Mouse (Mus musculus): ENCODE measurements around the gene Sergef.

The Sergef gene

DNA sequence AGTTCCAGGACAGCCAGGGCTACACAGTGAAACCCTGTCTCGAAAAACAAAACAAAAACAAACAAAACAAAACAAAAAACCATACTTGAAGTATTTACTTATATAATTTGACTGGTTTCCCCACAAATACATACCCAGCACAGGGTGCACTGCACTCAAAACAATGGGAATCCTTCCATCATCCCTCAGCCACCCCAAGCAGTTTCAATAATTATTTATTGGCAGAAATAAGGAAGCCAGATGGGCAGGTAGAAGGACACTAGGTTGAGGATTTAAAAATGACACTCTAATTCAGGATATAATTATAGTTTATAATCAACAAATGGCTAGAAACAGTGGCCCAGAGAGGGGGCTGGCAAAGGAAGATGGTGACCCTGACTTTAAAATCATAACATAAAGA is 99.0 kb downstream of the Sergef start:
- no peak for DNase-seq (ENCODE audit: low spot score in 2 of 2)

DNA sequence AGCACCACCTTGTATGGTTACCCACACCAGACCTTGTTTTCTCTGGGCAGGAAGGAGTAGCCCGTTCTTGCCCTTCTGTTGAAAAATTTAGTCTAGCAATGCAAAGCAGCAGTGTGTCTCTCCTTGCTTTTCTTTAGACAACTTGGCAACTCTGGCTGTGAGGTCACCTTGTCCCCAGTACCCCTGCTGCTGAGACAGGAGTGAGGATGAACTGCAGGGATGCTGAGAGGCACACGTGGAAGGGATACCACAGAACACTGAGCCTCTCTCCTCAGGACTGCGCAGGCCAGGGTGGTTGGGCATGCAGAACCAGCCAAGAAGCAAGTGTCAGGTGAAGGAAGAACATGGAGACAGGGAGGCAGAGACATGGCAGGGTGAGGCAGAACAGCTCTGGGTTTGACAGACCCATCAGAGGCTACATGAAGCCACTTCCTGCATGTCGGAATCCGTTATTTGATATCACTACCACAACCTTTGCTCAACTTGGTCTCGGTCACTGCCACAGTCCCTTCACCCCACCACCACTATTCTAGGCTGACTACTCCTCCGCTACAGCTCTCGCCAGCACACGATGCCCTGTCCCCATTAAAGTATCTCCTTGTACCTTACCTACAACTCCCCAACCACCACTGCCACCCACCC is 103.0 kb downstream of the Sergef start:
- DNase-seq (ENCODE audit: low spot score in 2 of 2), result no peak

DNA sequence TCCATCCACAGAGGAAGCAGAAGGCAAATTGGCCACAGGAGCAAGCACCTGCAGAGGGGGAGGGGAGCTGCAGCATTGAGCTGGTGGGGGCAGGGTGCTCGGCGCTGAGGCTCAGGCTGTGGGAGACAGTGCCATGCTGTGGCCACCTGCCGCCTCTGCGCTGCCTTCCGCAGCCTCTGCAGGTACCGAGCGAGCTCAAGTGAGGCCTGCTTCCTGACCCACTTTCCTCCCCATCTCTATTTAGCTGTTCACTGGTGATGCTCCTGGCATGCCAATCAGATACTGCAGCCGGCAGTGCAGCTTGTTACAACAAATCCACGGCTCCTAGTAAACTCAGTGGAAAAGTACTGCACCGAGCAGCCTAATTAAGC is 104.2 kb downstream of the Sergef start:
- DNase-seq (ENCODE audit: low spot score in 2 of 2), result no peak

DNA sequence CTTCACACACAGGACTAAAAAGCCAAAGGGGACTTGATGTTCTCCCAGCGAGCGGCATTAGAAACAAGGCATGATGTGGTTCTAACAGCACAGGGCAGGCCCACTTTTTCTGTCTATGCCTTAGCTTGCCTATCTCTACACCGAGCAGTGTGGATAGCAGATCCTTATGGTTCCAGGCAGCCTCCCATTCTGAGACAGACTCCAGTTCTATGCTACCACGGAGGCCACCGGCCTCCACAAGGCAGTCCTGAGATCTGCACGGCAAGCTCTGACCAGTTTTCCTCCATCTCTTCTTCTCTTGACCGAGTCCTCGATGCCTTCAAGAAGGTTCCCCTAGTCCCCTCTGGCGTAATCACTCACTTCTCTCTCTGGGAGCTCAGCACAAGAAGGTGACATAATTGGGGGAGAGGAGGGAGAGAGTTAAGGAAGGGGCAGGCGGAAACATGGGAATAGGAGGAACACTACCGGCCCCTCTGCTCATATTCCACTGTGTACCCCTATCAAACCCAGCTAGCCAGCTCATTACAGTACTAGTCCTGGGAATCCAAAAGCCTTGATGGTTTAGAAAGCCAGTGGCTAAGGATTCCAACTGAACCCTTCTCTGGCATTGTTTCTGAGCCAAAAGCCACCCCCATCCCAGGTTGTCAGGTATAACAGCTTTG is 104.7 kb downstream of the Sergef start:
- DNase-seq (ENCODE audit: low spot score in 2 of 2), result no peak

DNA sequence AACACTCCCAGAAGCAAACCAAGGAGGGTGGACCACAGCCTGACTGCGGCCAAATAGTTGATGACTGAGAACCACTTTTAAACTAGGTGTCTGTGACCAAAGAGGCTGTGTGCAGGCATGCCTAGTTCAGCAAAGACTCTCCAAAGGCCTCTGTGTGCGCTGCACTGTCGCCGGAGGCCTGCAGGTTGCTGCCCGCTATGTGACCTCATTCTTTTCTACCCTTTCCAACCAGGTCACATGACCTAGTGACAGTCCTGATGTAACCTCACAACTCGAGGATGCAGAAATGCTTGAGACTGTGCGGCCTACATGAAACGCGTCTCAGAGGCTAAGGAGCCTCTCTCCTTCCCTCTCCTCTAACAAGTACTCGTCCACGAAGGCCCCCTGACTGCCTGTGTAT is 106.1 kb downstream of the Sergef start:
- no peak for DNase-seq (ENCODE audit: low spot score in 2 of 2)

DNA sequence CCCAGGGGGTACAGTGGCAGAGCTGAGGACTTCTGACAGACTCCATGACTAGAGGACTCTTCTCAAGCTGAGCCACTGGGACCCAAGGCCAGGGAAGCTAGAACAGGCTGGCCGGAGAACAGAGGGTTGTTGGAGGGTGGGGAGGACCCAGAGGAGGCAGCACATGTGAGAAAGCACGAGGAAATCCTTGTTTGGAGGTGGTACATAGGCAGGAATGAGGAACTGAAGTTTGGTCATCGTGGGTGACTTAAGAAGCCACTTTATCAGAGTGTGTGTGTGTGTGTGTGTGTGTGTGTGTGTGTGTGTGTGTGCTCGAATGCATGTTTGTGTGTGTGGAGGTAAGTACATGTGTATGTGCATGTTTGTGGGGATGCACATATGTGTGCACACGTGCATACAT is 108.3 kb downstream of the Sergef start:
- DNase-seq (ENCODE audit: low spot score in 2 of 2), result no peak

DNA sequence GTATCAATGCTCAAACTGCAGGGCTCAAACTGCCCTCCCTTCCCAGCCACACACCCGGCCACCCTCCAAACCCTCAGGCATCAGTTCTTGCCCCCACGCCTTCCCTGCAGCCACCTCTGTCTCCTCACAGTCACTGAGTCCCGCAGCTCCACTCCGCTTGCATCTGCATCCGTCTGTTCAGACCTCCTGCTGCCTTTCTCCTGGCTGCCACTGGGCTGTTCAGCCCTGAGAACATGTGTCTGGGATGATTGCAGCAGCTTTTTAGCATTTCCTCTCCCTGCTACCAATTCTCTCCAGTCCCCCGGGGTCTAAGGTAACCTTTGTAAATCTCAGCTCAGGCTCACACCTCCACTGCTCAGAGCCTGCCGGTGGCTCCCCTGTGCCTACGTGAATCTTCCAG is 109.7 kb downstream of the Sergef start:
- no peak for DNase-seq (ENCODE audit: low spot score in 2 of 2)

DNA sequence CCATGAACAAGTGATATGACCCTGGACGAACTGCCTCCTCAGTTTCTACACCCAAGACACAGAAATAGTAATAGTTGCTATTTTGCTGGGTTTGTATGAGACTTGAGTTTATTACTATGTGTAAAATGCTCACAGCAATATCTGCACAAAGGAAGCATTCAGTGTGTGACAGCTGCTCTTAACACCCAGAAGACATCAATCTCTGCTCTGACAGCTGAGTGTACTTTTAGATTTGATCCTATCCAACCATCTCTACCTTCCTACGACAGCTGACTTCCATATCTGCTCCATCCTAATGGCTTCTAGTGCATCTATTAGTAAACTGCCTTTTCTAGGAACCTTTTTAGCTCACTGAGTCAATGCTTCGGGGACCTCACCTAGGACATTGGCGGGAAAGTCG is 110.3 kb downstream of the Sergef start:
- DNase-seq (ENCODE audit: low spot score in 2 of 2), result no peak

DNA sequence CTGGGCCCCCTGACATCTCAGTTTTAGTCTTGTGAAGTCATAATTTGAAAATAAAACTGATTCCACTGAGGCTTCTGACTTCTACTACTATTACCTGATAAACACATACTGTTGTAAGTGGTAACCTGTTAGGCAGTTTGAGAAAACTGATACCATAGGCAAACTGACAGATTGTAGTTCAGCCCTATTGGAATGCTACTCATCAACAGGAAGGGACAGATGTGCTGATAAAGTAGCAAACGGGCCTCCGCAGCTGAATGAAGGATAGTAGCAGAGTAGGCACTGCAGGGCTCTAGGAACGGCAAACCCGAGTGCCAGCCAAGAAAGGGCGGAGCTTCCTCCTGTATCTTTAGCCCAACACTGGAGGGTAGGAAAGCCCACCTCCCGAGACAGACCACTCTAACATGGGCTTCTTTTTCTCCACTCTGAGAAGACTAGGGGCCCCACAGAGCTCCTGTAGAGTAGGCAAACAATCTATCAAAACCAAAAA is 112.9 kb downstream of the Sergef start:
- DNase-seq (ENCODE audit: low spot score in 2 of 2), result no peak

DNA sequence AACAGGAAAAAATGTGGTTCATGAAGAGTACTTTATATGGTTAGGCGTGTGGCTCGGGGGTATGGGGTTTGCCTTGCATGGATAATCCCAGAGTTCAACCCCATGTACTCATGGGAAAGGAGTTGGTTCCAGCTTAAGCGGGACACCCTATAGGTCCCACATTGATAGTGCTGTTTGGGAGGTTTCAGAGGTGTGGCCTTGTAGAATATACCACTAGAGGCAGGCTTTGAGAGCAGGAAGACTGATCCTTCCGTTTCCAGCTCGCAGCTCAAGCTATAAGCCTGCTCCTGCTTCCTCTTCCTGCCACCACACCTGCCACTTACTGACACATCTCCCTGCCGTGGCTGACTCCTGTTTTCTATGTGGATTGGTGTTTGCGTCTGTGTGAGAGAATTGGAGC is 116.4 kb downstream of the Sergef start:
- no peak for DNase-seq (ENCODE audit: low spot score in 2 of 2)

DNA sequence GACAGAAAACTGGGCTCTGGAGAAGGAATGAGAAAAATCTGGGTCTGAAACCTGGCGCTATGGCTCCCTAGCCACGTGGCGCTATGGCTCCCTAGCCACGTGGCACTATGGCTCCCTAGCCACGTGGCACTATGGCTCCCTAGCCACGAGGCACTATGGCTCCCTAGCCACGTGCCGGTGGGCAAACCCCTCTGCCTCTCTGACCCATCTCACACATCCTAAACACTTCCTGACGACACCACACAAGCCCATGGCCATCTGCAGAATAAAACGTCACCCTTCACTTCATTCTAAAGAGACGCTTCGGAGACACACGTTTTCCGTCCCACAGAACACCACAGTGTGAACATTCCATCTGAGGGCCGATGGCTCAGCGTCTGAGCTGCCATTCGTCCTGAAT is 117.8 kb downstream of the Sergef start:
- DNase-seq (ENCODE audit: low spot score in 2 of 2), result no peak

DNA sequence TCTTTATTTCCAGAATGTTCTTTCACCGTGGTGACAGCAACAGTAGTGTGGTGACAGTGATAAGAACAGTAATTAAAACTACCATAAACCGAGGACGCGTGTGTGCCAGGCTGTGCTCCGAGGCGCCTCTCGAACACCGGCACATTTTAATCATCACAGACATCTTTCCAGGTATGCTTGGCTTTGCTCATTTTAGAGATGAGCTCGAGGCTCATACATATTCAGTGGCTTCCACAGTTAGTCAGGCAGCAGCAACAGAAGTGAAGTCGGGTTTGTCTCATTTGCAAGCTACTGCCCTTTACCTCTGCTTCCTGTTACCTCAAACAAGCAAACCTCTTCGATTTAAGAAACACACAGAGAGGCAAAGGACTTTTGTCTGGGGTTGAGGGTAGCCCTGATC is 120.5 kb downstream of the Sergef start:
- no peak for DNase-seq (ENCODE audit: low spot score in 2 of 2)

DNA sequence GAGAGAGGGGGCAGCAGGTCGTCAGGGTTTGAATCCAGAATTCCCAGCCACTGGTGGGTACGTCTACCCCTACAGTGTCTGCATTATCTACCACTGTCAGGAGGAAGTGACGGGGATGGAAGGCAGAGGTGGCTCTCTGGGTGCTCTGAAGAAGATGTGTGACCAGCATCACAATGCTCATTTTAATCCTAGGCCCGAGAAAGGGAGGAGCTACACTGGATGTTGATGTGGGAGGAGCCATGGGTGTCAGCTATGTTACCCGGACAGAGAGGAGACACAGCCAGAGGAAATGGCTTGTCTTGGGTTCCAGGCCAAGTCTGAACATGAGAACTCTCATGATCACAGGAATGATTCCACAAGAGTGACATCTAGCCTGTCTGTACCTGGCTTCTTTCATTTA is 122.4 kb downstream of the Sergef start:
- no peak for DNase-seq (ENCODE audit: low spot score in 2 of 2)

DNA sequence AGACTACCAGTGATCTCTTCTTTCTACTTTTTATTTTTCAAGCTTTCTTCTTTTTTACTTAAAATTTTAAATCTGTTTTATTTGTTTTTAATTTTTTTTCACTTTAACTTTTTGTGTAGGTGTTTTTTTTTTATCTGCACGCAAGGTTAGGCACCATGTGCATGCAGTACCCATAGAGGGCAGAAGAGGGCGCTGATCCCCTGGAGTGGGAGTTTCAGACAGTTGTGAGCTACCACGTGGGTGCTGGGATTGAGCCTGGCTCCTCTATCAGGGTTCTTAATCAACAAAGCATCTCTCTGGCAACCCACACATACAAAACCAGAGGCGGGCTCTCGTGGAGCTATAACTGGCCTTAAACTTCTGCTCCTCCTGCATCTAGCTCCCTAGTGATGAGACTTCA is 123.6 kb downstream of the Sergef start:
- DNase-seq (ENCODE audit: low spot score in 2 of 2), result no peak

DNA sequence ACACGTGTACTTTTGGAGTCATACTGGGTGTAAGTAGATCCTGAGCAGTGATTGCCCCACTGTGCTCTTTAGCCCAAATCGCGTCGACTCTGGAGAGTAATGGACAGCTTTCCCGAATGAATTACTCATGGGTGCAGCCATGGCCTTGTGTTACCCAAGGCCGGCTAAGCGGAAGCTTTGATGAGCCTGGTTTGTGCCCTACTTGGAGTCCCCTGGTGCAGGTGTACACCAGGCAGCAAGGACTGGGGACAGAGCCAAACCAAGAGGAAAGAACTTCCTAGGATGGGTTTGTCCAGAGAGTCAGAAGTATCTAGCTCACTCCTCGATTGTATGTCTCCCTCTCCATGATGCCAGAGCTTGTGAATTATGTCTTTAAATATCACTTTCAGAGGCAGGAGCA is 124.6 kb downstream of the Sergef start:
- DNase-seq (ENCODE audit: low spot score in 2 of 2), result no peak

DNA sequence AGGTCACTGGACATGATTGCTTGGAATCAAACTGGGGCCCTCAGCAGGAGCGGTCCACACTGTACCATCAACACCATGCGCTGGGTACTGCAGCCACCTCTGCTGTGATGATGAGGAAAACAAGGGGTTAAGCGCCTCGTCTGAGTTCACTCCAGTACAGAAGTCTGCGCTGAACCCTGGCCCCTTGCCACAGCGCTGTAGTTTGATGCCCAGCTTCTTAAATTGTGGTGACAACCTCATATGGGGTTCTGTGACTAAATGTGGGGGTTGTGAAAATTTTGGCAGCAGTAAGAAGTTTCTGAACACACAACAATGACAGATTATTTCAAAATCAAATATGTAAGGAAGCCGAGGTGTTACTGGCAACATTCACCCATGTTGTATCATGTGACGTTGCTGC is 126.0 kb downstream of the Sergef start:
- no peak for DNase-seq (ENCODE audit: low spot score in 2 of 2)

DNA sequence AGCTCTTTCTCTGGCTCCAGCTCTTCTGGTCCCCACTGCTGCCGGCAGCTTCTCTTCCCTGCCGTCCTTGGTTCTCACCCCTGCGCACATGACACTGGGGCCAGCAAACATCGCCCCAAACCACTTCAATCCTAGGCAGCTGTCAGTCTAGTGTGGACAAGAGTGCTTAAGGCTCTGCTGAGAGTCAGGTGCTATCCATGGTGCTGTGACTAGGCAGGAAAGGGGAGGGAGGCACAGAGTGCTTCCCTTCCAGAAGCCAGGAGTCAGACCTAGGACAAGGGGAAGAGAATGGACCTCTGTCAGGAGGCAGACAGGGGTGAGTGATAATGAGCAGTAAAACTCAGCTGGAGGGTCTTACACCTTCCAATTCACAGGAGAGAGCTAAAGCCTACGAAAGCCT is 126.8 kb downstream of the Sergef start:
- DNase-seq (ENCODE audit: low spot score in 2 of 2), result no peak

DNA sequence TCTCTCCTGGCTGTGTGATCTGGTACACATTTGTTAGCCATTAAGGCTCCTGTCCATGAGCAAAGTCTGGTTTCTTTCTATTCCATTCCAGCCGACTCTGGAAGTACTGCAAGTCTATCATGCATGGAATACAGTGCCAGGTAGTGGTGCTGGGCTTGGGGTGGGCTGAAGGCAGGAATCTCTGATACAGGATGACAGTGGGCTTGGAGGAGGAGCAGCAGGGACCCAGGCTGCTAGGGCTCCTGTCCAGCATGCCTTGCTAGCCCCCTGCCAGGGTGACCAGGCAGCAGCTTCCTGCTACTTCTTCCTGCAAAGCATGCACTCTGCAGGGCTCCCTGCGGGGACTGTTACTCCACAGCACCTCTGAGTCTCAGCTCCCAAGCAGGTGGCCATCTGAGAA is 128.8 kb downstream of the Sergef start:
- no peak for DNase-seq (ENCODE audit: low spot score in 2 of 2)

DNA sequence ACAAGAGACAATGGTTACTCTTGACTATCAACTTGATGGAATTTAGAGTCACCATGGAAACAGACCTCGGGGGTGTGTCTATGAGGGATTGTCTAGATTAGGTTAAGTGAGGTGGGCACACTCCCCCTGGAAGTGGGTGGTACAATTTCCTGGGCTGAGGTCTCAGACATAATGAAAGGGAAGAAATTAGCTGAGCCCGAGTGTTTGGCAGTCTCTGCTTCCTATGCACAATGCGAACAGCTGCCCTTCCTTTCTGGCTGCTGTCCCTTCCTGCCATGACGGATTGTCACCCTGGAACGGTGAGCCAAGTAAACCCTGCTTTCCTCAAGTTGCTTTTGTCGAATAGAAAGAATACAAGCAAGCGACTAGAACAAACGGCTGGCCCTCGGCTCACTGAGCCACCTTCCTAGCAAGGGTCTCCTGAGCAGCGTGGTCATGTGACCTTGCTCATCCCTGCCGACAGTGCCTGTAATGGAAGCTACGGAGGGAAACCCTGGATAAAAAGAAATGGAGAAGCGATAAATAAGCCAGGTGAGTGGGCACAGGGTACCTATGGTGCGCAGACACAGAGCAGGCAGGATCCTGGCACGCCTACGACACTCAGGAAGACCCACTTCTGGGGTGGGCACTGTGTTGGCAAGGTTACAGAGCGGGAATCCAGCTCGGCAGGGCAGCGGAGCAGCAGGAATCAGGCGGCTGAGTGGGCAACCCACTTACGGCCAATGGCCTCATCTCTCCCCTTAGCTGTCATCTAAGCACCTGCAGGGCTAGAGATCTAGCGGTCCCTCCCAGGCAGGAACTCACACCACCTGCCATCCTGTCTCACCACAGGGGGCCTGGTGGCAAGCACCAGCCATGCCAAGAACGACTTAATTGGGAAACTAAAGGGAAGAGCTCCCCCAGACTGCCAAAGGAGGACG is 130.0 kb downstream of the Sergef start:
- no peak for DNase-seq (ENCODE audit: low spot score in 2 of 2)

DNA sequence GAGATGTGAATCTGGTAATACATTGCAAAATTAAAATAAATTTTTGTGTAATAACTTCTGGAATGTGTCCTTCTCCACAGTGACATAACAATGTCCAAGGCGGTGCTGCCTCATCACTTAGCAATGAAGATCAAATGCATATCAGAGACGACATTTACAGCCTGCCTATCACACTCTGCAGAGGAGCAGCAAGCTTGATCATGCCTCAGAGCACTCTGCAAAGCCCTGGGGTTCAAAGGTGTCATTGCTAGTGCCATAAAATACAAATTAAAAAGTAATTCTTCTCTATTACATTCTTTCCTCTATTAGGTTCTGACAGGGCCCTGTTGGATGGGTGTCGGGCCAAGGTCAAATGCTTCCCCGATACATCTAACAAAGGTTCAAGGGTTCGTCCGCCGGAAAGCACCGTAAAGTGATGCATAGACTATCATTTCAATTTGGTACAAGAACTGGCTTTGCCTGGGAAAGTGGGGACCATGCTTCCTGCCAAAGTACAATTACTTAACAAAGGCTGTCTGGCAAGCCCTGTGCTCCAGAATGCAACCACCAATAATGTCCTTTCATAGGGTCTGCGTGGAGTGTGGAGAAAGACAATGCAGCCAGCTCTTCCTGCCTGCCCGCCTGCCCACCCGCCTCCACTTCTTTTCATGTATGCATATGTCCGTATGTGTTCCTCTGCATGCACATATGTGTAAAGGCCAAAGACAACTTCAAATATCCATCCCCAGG is 130.9 kb downstream of the Sergef start:
- DNase-seq (ENCODE audit: low spot score in 2 of 2), result no peak

DNA sequence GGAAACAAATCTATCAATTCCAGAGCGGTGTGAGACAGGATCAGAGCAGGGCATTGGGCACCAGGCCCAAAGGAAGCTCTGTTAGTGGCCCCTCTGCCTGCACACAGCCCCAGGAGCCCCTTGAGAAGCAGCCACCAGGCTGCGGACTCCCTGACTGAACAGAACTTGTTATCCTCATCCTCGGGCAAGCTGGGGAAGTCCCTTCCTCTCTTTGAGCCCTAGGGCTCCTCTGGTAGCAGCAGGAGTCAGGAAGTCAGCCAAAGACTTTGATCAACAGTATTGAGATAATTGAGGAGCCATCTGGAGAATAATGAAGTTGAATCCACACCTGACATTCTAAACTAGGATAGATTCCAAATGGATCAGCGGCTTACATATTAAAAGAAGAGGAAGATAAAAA is 135.4 kb downstream of the Sergef start:
- DNase-seq (ENCODE audit: low spot score in 2 of 2), result no peak

DNA sequence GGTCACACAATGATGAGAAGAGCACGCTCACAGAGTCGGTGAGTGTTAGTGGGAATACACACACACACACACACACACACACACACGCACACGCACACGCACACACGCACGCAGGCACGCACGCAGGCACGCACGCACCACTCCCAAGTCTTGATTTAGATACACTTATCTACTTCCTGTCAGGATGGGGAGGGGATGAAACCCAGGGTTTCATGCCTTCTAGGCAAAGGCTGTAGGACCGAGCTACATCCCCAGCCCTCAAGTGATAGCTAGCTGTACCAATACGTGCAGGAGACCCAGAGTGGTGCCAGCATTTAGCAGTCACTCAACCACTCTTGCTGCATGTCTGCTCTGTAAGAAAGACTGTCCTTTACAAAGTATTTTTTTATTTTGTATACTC is 137.0 kb downstream of the Sergef start:
- no peak for DNase-seq (ENCODE audit: low spot score in 2 of 2)

Data from urinary bladder, postnatal 4 days (tissue).